Mouse (Mus musculus): ENCODE measurements at regions not wholly inside any gene's neighbourhood (a gene's known extent, or its start where the extent isn't known, plus 50 kb on each side); places are given as distances from the start of the nearest gene placed in this dataset.

DNA sequence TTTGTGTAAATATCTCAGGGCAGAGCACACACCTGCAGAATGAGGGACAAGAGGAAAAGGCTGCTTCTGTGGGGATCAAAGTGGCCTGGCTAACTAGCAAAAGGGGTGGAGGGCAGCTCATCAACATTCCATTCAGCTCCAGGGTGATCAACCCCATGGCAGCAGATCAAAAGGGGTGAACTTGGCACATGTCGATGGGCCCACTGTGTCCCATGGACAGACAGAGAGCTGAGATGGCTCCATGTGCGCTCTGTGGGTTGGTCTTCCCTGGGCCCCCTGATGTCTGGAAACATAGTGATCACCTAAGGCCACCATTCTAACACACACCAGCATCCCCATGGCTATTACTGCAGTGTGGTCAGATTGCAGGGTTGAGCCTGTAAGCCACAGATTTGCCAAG, 253.2 kb upstream of the Sox11 start:
- no peaks in the 10 kb centered on the region for H3K9me3 ChIP-seq

DNA sequence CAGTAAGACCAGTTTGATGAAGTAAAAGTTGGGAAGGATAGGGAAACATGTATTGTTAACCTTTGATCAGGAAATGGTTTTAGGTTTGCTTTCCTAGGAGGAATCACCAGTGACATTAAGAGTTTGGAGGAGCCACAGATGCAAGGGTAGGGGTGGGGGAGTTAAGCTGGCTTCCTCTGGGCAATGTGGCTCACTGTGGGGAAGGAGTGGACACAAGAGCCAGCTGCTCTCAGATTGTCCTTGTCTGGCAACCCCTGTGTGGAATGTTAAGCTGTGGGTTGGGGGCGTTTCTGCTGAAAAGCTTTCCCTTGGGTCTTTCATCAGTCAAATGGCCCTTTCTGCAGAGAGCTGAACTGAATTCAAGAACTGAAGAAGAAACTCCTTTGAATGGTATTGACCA, 251.1 kb upstream of the Sox11 start:
- Histone ChIP-seq H3K27me3 (replicated peaks) (peaks cover 9% of the 10 kb centered on the region; the same call in 1 of the 2 replicates), H3K27ac (replicated peaks) (no peak overlapping the region), H3K4me3 (no peak overlapping the region), H3K36me3 (no peaks in the 10 kb centered on the region), H3K9me3 (no peaks in the 10 kb centered on the region), H3K9ac (no peak overlapping the region), H3K4me1 (peaks cover 4% of the 10 kb centered on the region; the same call in 1 of the 2 replicates), H3K4me2 (no peak overlapping the region)
- ATAC-seq (ENCODE audit: extremely low read depth, insufficient number of reproducible peaks, low FRiP score, low TSS enrichment) = no peak
- 54% methylated on average over 1 of the region's 1 CpGs for WGBS

More for the DNA sequence above, 253.2 kb upstream of the Sox11 start:
- Histone ChIP-seq H3K4me2 (no peak overlapping the region), H3K27ac (replicated peaks) (no peak overlapping the region), H3K36me3 (no peaks in the 10 kb centered on the region), H3K27me3 (replicated peaks) (peaks cover 9% of the 10 kb centered on the region; the same call in 1 of the 2 replicates), H3K4me1 (peaks cover 4% of the 10 kb centered on the region; the same call in 1 of the 2 replicates), H3K4me3 (no peak overlapping the region), H3K9ac (no peak overlapping the region)
- WGBS = 77% methylated on average over 2 of the region's 2 CpGs
- no peak for ATAC-seq (ENCODE audit: extremely low read depth, insufficient number of reproducible peaks, low FRiP score, low TSS enrichment)

DNA sequence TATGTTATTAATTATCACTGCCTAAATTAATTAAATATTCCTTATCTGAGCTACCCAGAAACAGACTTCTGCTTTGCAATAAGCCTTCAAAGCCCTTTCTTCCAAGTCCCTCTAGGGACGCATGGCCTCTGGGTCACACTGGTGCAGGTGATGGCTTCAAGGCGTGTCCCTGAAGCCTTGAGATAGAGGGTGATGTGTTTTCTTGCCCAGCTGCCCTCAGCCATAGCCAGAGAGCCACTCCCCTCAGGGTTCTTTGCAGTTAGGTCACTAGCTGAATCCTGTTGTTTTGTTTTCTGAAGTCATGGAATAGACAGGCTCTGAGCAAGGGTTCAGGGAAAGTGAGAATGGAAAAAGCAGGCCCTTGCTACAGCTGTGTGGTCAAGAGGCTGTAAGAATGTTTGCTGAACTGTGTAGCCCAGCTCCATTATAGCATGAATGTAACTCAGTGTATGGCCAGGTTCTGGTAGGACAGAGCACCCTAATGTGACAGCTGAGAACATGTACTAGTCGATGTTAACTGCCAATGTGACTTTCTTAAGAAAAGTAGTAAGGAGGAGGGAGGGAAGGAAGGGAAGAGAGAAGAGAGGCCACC, 233.8 kb upstream of the Sox11 start:
- Histone ChIP-seq H3K9me3 (no peaks in the 10 kb centered on the region), H3K9ac (no peak overlapping the region), H3K4me2 (no peak overlapping the region), H3K36me3 (no peaks in the 10 kb centered on the region), H3K27ac (replicated peaks) (no peak overlapping the region), H3K4me3 (no peak overlapping the region), H3K27me3 (replicated peaks) (no peaks in the 10 kb centered on the region), H3K4me1 (no peaks in the 10 kb centered on the region)
- 82% methylated on average over 3 of the region's 3 CpGs for WGBS
- ATAC-seq (ENCODE audit: extremely low read depth, insufficient number of reproducible peaks, low FRiP score, low TSS enrichment) = no peak

GRCm38 (mm10) chr12:27575629-27576028, 233.3 kb upstream of the Sox11 start:
- Histone ChIP-seq H3K9me3 (no peaks in the 10 kb centered on the region), H3K4me1 (no peaks in the 10 kb centered on the region), H3K36me3 (no peaks in the 10 kb centered on the region), H3K9ac (no peak overlapping the region), H3K4me2 (no peak overlapping the region), H3K27ac (replicated peaks) (no peak overlapping the region), H3K27me3 (replicated peaks) (no peaks in the 10 kb centered on the region), H3K4me3 (no peak overlapping the region)
- ATAC-seq (ENCODE audit: extremely low read depth, insufficient number of reproducible peaks, low FRiP score, low TSS enrichment) = no peak
- 77% methylated on average over 7 of the region's 7 CpGs for WGBS

- ATAC-seq (ENCODE audit: extremely low read depth, insufficient number of reproducible peaks, low FRiP score, low TSS enrichment) = no peak
- no peak overlapping the region for H3K27ac ChIP-seq (replicated peaks)
- H3K27me3 ChIP-seq (replicated peaks) = no peaks in the 10 kb centered on the region
- no peak overlapping the region for H3K9ac ChIP-seq
- H3K36me3 ChIP-seq = no peaks in the 10 kb centered on the region
- no peaks in the 10 kb centered on the region for H3K9me3 ChIP-seq
- H3K4me2 ChIP-seq = no peak overlapping the region
- WGBS = 30% methylated on average over 3 of the region's 3 CpGs
- no peak overlapping the region for H3K4me3 ChIP-seq
- peaks cover 7% of the 10 kb centered on the region; the same call in 1 of the 2 replicates for H3K4me1 ChIP-seq
These were observed 224.9 kb upstream of the Sox11 start for GRCm38 (mm10) chr12:27567250-27567649.

- 65% methylated on average over 8 of the region's 8 CpGs for WGBS
- no peak for ATAC-seq (ENCODE audit: extremely low read depth, insufficient number of reproducible peaks, low FRiP score, low TSS enrichment)
- H3K27me3 ChIP-seq (replicated peaks) = no peaks in the 10 kb centered on the region
These were observed 223.7 kb upstream of the Sox11 start for GRCm38 (mm10) chr12:27565965-27566507.

DNA sequence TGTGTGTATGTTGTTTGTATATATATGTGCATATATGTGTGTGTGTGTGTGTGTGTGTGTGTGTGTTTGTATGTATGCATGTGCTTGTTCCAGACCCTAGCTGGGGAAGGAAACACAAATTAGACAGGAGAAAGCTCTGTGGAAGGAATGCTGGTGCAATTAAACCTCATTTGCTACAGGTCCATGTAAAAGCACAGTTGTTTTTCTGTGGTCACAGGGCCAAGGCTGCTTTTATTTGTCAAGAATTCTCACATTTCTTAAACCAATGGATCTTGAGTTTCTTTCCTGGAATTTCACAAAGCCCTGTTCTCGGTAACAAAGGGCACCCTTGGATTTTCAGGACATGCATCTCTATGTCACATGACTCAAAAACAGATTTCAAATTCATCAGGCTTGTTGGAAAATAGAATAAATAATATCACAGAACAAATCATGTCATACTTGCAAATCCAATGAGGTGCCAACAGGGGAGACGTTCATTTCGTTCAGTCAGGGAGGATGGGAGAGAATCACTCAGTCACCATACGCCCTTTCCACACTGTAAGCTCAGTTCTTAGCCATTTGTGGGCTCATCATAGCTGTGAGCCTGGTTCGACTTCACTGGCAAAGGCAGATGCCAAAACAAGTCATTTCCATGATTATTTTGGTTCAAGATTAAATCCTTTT, 222.4 kb upstream of the Sox11 start:
- Histone ChIP-seq H3K9ac (no peak overlapping the region), H3K27ac (replicated peaks) (no peak overlapping the region), H3K4me1 (peaks cover 7% of the 10 kb centered on the region; the same call in 1 of the 2 replicates), H3K4me2 (no peak overlapping the region), H3K36me3 (no peaks in the 10 kb centered on the region), H3K9me3 (no peaks in the 10 kb centered on the region), H3K4me3 (no peak overlapping the region), H3K27me3 (replicated peaks) (no peaks in the 10 kb centered on the region)
- 71% methylated on average over 5 of the region's 5 CpGs for WGBS
- no peak for ATAC-seq (ENCODE audit: extremely low read depth, insufficient number of reproducible peaks, low FRiP score, low TSS enrichment)

More at GRCm38 (mm10) chr12:27565965-27566507, 223.7 kb upstream of the Sox11 start:
- Histone ChIP-seq H3K9ac (no peak overlapping the region), H3K36me3 (no peaks in the 10 kb centered on the region), H3K4me3 (no peak overlapping the region), H3K4me2 (no peak overlapping the region), H3K4me1 (peaks cover 7% of the 10 kb centered on the region; the same call in 1 of the 2 replicates), H3K9me3 (no peaks in the 10 kb centered on the region), H3K27ac (replicated peaks) (no peak overlapping the region)

DNA sequence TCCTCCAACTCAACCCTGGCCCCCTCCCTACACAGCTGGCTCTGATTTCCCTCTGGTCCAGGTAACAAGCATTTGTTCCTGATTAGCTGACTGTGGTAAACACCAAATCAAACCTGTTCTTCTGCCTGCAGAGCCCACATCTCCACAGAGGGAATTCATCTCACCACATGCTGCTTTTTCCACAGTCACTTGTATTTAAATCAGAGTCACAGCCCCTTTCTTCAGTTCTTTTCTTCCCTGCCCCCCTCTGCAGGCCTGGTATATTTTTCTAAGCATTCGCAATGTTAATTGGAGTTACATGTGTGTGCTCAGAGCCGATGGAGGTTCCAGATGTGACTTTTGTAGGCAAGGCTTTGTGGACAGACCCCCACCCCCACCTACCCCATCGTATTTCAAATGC, 221.5 kb upstream of the Sox11 start:
- 54% methylated on average over 3 of the region's 3 CpGs for WGBS

GRCm38 (mm10) chr12:27552809-27553208, 210.4 kb upstream of the Sox11 start:
- H3K27me3 ChIP-seq (replicated peaks) = no peaks in the 10 kb centered on the region
- no peaks in the 10 kb centered on the region for H3K36me3 ChIP-seq
- H3K9me3 ChIP-seq = no peaks in the 10 kb centered on the region
- no peak for ATAC-seq (ENCODE audit: extremely low read depth, insufficient number of reproducible peaks, low FRiP score, low TSS enrichment)
- no peak overlapping the region for H3K9ac ChIP-seq
- no peak overlapping the region for H3K27ac ChIP-seq (replicated peaks)
- H3K4me3 ChIP-seq = no peak overlapping the region
- H3K4me2 ChIP-seq = no peak overlapping the region
- 28% methylated on average over 1 of the region's 1 CpGs for WGBS
- no peaks in the 10 kb centered on the region for H3K4me1 ChIP-seq

More for the DNA sequence above, 221.5 kb upstream of the Sox11 start:
- Histone ChIP-seq H3K4me1 (peaks cover 7% of the 10 kb centered on the region; the same call in 1 of the 2 replicates), H3K4me2 (no peak overlapping the region), H3K9me3 (peaks cover 3% of the 10 kb centered on the region; the same call in 1 of the 2 replicates), H3K27ac (replicated peaks) (no peak overlapping the region), H3K4me3 (no peak overlapping the region), H3K36me3 (no peaks in the 10 kb centered on the region), H3K9ac (no peak overlapping the region), H3K27me3 (replicated peaks) (no peaks in the 10 kb centered on the region)
- no peak for ATAC-seq (ENCODE audit: extremely low read depth, insufficient number of reproducible peaks, low FRiP score, low TSS enrichment)

DNA sequence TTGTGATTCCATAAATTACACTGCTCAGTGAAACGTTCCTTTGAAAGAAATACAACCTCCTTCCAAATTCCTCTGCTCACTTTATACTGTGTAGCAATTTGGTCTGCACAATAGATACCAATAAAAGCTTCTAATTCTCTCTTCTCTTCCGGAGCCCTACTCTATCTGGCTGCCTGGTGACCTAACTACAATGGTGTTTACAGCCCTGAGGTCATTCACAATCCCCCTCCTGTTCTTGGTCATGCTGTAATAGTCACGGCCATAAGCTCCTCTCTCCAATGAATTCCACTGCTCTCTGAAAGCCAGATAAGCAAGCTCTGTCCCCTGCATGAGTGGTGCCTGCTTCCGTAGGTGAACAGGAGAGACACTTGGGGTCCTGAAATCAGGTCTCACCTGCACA, 195.8 kb upstream of the Sox11 start:
- Histone ChIP-seq H3K4me2 (no peak overlapping the region), H3K36me3 (no peaks in the 10 kb centered on the region), H3K27ac (replicated peaks) (no peak overlapping the region), H3K27me3 (replicated peaks) (no peaks in the 10 kb centered on the region), H3K4me3 (no peak overlapping the region), H3K4me1 (peaks cover 14% of the 10 kb centered on the region), H3K9me3 (no peaks in the 10 kb centered on the region), H3K9ac (no peak overlapping the region)
- 19% methylated on average over 4 of the region's 4 CpGs for WGBS
- no peak for ATAC-seq (ENCODE audit: extremely low read depth, insufficient number of reproducible peaks, low FRiP score, low TSS enrichment)

- Histone ChIP-seq H3K4me2 (no peak overlapping the region), H3K4me3 (no peak overlapping the region), H3K4me1 (peaks cover 14% of the 10 kb centered on the region), H3K27me3 (replicated peaks) (no peaks in the 10 kb centered on the region), H3K9me3 (0 out of 2 replicates have a peak, but pooled peaks cover 3% of the 10 kb centered on the region), H3K9ac (no peak overlapping the region), H3K27ac (replicated peaks) (no peak overlapping the region), H3K36me3 (no peaks in the 10 kb centered on the region)
- WGBS = 87% methylated on average over 3 of the region's 3 CpGs
- no peak for ATAC-seq (ENCODE audit: extremely low read depth, insufficient number of reproducible peaks, low FRiP score, low TSS enrichment)
These were observed 195.1 kb upstream of the Sox11 start for GRCm38 (mm10) chr12:27537507-27537906.

All from heart, embryonic 13.5 days (tissue).